Mouse (Mus musculus) frontal cortex, adult (tissue): Measurements from ENCODE around the gene Sox14.

Experiments
- ATAC-seq: cut with Nextera tagmentation; 2 replicates; pipeline ENCODE4 v1.9.2; 2017; ENCODE audit warnings: mild to moderate bottlenecking, moderate library complexity, mixed read lengths; ENCODE audit not compliant: low TSS enrichment

The Sox14 gene

GRCm38 (mm10) chr9:99875618-99876372 is at the start of gene Sox14:
Gene Sox14 (minus strand): TSS chr9:99876170.
- ATAC-seq, result no peak

- no peak for ATAC-seq
Measured at GRCm38 (mm10) chr9:99879311-99879710, 3.3 kb upstream of the Sox14 start.

GRCm38 (mm10) chr9:99878588-99878987 is 2.6 kb upstream of the Sox14 start:
- no peak for ATAC-seq

- no peak for ATAC-seq
Measured at GRCm38 (mm10) chr9:99877056-99877546, 1.1 kb upstream of the Sox14 start.

DNA sequence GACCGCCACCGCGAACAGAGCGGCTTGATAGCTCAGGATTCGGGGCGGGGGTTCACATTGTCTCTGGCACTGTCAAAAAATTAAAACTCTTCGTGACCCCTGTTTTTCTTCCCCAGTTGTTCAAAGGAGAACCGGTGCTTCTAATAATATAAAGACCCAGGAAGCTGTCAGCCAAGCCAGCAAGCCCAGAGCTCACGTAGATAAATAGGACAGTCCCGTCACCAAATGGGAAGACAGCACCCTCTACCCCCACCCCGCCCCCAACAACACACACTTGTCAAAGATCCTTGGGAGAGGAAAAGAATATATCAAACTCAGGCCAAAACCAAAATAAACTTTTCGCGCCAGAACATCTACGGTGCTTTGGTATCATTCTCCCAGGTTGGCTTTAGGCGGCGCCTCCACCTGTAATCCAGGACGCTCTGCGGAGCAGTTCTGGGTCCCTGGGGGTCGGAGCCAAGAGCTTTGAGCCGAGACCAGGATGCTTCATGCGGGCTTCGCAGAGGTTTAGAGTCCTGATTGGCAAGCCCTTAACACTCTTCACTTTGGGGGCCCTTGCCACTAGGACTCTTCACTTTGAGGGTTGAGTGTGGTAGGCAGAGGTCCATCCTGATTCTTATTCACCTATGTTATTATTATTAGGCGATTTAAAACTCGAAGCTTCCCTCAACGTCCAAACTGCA is 544 bp upstream of the Sox14 start:
- ATAC-seq, result no peak

DNA sequence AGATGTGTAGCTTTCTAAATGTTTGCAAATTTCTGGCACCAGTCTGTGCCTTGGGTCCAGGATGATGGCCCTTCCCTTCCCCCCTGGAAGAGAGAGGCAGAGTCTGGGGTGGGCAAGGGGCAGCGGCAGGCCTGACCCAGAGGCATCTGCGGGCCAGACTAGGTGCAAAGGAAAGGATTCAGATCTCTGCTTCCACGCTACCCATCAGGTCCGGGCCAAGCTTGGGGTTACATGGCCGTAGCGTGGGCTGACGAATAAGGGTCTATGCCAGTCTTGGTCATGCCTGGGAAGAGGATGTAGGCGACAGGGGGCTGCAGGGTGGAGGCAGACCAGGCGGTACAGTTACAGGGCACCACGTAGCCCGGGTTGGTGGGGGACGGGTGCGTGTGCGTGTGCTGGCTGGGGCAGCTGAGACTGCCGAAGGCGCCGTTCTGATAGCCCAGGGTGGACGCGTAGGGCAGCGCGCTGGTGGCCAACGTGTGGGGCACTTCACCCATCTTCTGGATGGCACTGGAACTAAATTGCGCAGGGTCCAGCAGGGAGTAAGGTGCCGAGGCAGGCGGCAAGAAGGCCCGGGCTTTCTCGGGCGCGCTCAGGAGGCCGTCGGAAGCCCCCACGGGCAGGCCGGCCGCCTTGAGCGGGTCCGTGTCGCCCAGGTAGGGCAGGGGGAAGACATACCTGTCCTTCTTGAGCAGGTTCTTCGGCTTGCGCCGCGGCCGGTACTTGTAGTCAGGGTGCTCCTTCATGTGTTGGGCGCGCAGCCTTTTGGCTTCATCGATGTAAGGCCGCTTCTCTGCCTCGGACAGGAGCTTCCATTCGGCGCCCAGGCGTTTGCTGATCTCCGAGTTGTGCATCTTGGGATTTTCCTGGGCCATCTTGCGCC is 994 bp downstream of the Sox14 start:
- no peak for ATAC-seq

DNA sequence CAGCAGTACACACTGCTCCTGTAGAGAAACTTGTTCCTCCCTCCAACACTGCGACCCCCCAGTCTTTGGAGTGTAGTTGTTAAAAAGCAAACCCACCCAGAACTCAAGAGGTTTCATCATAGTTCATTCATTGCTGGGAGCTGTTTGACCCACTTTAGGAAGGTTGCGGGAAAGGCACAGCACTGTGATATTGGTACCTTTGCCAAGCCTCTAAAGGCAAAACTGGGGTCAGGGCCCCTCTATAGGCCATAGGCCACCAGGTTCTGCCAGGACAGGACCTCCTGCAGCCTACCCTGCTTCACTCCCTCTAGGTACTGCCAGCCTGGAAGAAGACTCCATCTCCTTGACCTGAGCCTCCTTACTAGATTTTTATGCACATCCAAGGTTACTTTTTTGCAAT is 2.2 kb downstream of the Sox14 start:
- no peak for ATAC-seq

DNA sequence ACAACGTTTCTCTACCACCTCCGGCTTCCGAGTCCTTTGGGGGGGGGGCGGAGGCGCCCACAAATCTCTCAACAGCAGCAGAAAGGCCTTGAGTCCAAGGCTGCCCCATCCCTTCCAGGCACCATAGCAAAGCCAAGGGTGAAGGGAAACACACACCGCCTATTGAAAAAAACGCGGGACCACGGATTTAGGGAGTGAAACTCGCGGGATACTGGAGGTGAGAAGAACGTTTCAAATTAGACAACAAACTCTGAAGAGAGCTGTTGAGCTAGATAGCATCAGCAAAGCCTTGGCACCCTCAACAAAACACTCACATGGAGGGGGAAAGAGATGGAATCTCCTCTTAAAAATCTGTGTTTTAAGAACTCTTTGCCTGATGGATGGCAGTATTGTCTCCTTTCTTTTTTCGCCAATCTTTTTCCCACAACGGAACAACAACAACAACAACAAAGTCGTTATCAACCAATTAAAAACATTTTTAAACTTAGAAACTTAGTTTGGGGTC is 2.8 kb downstream of the Sox14 start:
- ATAC-seq, result no peak

DNA sequence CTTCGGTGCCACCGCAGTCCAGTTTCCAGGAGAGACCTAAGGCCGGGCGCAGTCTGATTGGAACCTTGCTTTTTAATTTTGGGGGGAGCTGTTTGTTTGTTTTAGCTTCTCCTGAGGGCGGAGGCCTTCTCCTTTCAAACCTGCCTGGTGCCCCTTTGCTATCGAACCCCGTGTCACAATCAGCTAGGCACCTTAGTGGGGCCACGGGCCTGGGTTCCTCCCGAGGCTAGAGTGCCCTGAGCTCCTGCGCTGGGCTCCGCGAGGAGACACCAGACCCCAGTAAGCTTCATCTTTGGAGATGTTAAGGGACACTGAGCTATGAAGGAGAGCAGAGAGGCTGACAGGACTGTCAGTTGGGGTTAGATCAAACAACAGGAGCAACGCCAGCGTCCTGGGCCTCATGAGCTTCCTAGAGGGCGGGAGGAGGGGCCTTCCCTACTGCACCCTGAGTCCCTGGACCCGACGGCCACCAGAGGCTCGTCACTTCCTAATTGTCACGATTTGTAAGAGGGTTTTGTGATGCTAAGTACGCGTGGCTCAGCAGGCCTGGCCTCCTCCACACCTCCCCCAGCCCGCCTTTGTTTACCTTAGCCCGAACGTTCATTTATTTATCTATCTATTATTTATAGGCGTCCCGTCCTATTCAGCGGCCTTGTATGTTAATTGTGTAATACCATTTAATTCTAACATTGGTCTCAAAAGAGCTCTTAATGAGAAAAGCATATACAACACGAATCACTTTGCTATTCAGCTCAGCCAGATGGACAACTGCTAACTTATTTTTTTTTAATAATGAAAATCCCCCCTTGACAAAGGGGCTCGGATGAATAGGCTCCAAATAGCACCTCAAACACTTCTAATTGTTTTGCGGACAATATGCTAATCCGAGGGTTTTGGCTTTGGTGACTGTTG is 3.5 kb downstream of the Sox14 start:
- no peak for ATAC-seq

GRCm38 (mm10) chr9:99871556-99872203 is 4.3 kb downstream of the Sox14 start:
- no peak for ATAC-seq

- no peak for ATAC-seq
Measured at GRCm38 (mm10) chr9:99870780-99871555, 5.0 kb downstream of the Sox14 start.

GRCm38 (mm10) chr9:99869936-99870779 is 5.8 kb downstream of the Sox14 start:
- no peak for ATAC-seq

- ATAC-seq, result no peak
Measured at GRCm38 (mm10) chr9:99869275-99869674, 6.7 kb downstream of the Sox14 start.

- no peak for ATAC-seq
Measured at GRCm38 (mm10) chr9:99868606-99869005, 7.4 kb downstream of the Sox14 start.

DNA sequence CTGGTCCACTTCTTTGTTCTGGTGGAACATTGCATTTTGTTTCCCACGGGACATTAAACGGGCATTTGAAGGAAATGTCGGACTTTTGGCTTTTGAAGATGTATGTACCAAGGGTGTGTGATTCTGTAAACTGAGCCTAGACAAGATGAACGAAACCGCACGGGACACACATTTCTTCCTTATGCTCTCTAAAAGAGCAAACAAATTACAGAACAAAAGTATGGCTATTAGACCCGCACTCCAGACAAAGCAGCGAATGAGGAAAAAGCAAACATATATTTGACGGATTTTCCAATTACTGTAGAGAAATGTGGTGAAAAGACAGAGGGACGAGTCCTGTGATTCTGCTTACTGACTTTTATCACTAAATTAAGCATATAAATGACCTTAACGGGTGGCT is 7.9 kb downstream of the Sox14 start:
- ATAC-seq, result no peak

DNA sequence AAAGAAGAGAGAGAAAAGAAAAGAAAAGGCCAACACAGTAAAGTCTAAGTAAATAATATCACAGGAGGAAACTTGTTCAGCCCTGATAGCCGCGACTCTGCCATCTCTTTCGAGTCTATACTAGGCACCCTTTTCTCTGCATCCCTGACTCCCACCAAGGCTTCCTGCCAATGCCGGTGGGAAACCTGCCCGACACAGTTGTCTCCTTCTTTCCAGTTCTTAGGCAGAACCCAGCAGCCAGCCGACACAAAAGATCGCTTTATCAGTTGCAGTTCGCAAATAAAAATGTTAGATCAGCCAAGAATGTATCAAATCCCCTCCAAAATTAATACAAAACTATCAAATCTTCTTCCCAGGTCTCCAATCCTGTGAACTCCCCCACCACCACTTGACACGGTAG is 13.0 kb downstream of the Sox14 start:
- no peak for ATAC-seq

GRCm38 (mm10) chr9:99854486-99854885 is 21.5 kb downstream of the Sox14 start:
- ATAC-seq, result no peak

- ATAC-seq, result no peak
Measured at GRCm38 (mm10) chr9:99853356-99853755, 22.6 kb downstream of the Sox14 start.

DNA sequence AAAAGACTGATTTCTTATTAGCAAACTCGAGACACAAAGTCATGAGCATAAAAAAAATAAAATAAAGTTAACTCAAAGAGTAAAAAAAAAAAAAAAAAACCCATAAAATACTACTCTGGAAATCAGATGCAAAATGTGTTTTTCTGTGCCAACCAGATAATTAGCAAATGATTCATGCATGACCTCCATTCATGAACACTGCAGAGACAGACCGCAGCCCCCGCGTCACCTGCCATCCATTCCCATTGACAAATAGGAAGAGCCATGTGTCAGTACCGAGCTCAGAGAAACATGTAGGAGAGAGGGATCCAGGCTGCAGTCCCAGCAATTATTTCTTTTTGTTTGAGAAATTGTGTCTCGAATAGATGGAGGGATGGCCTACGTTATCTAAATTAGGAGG is 25.6 kb downstream of the Sox14 start:
- no peak for ATAC-seq
